Mouse (Mus musculus) G1E-ER4 (cell line): ENCODE results near the gene Dgcr2. TPM values are rescaled to one million over a fixed set of nuclear protein-coding genes. Genes with fewer than 3 reads are reported as not detected.

ENCODE experiments used
- GATA1 ChIP-seq: IDR thresholded peaks from one replicate; pipeline ENCODE4 v1.8.0; 2012; ENCODE audit warnings: low read length, inconsistent platforms
- polyA plus RNA-seq: library from polyadenylated mRNA; stranded (reverse); fragments of >175 nt; gene quantifications from 2 replicates; pipeline ENCODE4 v1.2.3, GENCODE M21; 2012

Gene Dgcr2
- polyA plus RNA-seq, 1 experiment = 17.4 TPM

DNA sequence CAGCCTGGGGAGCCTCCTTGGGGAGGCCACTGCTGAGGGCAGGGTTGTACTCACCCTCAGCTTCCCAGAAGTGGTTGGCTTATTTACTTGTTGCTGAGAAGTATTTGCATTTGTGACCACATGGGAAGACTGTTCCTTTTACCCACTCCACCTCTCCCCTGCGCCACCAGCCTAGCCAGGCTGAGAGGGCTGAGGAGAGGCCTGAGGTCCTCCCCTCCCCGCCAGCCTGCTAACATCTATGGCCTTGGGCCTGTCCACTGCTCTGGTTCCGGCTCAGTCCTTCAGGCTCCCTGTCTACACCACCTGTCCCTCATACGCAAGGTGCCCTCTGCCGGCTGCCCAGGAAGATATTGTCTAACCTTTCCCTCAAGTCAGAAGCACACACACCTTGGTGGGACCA is 102.7 kb downstream of the Dgcr2 start:
- TF ChIP-seq GATA1 = no peak

DNA sequence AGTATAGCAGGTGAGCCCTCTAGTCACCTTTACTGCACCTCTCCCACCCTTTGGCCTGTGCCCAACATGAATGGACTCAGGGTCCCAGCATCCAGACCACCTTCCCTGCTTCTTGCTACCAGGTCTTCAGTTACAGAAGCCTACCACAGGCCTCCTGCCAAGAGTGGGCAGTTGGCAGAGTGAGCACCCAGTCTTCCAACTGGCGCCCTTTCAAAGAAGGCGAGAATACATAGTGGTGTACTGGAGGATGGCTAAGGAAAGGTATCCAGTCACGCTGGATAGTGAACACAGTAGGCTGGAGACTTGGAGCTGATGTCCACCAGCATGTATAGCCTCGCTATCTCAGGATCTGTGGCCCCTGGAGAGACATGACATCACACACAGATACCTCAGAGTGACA is 104.3 kb downstream of the Dgcr2 start:
- no peak for TF ChIP-seq GATA1

DNA sequence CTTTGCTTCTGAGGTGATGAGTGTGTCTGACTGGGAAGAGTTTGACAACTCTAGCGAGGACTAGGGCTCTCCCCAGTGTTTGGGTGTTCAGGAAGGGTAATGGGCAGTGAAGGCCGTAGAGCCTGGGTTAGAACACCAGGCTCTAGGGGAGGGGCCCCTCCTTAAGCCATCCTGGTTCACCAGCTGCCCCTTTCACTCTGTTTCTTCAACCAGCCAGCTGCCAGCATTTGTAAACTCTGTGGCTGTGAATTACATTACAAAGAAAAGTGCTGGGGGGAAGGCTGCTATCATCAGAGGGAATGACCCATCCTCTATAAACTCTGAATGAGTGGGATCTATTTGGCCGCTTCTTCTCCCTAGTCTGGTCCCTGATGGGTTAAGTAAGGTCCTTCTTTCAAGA is 105.6 kb downstream of the Dgcr2 start:
- TF ChIP-seq GATA1 = no peak

Other genes starting within 250 kb of the Dgcr2 start
- 176 and 227 TPM in 2 replicates for gene Med15, start 165.7 kb downstream of the Dgcr2 start, polyA plus RNA-seq
- not detected in 2 replicates for gene Klhl22, start 138.9 kb downstream of the Dgcr2 start, polyA plus RNA-seq
- not detected in 2 replicates for gene Scarf2, start 101.3 kb downstream of the Dgcr2 start, polyA plus RNA-seq
- not detected in 2 replicates for gene B830017H08Rik, start 65.4 kb downstream of the Dgcr2 start, polyA plus RNA-seq
- 0.62 and 1.5 TPM in 2 replicates for gene Car15, start 60.2 kb downstream of the Dgcr2 start, polyA plus RNA-seq
- 0.28 and 0.68 TPM in 2 replicates for gene Gm20518, start 6.9 kb downstream of the Dgcr2 start, polyA plus RNA-seq
- not detected in 2 replicates for gene Tssk1, start 4.3 kb downstream of the Dgcr2 start, polyA plus RNA-seq
- not detected in 2 replicates for gene Tssk2, start 75 bp upstream of the Dgcr2 start, polyA plus RNA-seq
- 25.9 and 26.0 TPM in 2 replicates for gene Ess2, start 12.8 kb upstream of the Dgcr2 start, polyA plus RNA-seq
- not detected in 2 replicates for gene Gsc2, start 16.5 kb upstream of the Dgcr2 start, polyA plus RNA-seq
- gene Slc25a1, start 29.7 kb upstream of the Dgcr2 start, polyA plus RNA-seq = 219 and 287 TPM in 2 replicates
- gene Vpreb2, start 81.9 kb upstream of the Dgcr2 start, polyA plus RNA-seq = not detected in 2 replicates
- 41.0 and 45.2 TPM in 2 replicates for gene Dgcr6, start 154.3 kb upstream of the Dgcr2 start, polyA plus RNA-seq
- 6.0 and 7.7 TPM in 2 replicates for gene Prodh, start 191.6 kb upstream of the Dgcr2 start, polyA plus RNA-seq
- 0.03 TPM in 1 of 2 replicates, not detected in the other for gene Rtn4r, start 229.1 kb upstream of the Dgcr2 start, polyA plus RNA-seq